In the genomic region with DNA sequence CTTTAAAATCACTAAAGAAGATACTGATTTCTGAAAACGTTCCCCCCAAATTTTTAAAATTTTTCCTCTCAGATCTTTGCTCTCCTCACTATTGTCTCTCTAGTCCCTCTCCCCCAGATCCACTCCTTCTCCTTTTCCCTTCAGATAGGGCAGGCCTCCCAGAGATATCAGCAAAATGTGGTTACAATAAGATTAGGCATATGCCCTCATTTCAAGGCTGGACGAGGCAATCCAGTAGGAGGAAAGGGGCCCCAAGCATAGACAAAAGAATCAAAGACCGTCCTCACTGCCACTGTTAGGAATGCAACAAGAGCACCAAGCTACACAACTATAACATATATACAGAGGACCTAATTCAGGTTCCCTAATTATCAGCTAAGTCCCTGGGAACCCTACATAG, we compare ENCODE assay signal across 34 mouse cellular contexts. TPM values are rescaled to one million over a fixed set of nuclear protein-coding genes. Genes with fewer than 3 reads are reported as not detected.
"Had no signal": no experiment of that assay in that cellular context is flagged by ENCODE, and none has a peak within 500 bp of the region (broad histone marks: within the 10 kb centered on the region; RNA-seq: fewer than 3 reads in every experiment).

No protein-coding gene starts in this region.

- H3K9ac ChIP-seq: embryonic facial prominence, embryonic 12.5 days; embryonic facial prominence, embryonic 13.5 days; embryonic facial prominence, embryonic 15.5 days; forebrain, embryonic 12.5 days; forebrain, embryonic 13.5 days; forebrain, postnatal 0 days had no signal

- H3K9me3 ChIP-seq: embryonic facial prominence, embryonic 10.5 days; embryonic facial prominence, embryonic 12.5 days; embryonic facial prominence, embryonic 13.5 days; embryonic facial prominence, embryonic 15.5 days; forebrain, embryonic 10.5 days; forebrain, embryonic 12.5 days; forebrain, embryonic 13.5 days had no signal

- H3K36me3 ChIP-seq: embryonic facial prominence, embryonic 10.5 days; embryonic facial prominence, embryonic 12.5 days; embryonic facial prominence, embryonic 13.5 days; embryonic facial prominence, embryonic 15.5 days; forebrain, embryonic 10.5 days; forebrain, embryonic 12.5 days had no signal

- H3K4me3 ChIP-seq: embryonic facial prominence, embryonic 10.5 days; embryonic facial prominence, embryonic 12.5 days; embryonic facial prominence, embryonic 13.5 days; embryonic facial prominence, embryonic 15.5 days; erythroblast, embryonic 14.5 days; forebrain, embryonic 10.5 days; forebrain, embryonic 12.5 days; forebrain, embryonic 13.5 days; gastrocnemius, adult 2 months; heart, adult 2 months had no signal

- H3K27me3 ChIP-seq: embryonic facial prominence, embryonic 12.5 days; embryonic facial prominence, embryonic 13.5 days; embryonic facial prominence, embryonic 15.5 days; forebrain, embryonic 12.5 days; forebrain, embryonic 13.5 days had no signal

- DNase-seq: cerebellum, adult 8-10 months; cerebellum, adult 9-10 months; cerebellum, adult 9-11 months; cerebellum, postnatal 10 days; cerebellum, postnatal 14 days; cerebellum, postnatal 25 days; cerebellum, postnatal 36 days; embryo, embryonic 11 days; forebrain, postnatal 0 days; gastrocnemius, adult 2 months; gastrocnemius, postnatal 10 days; gastrocnemius, postnatal 14 days; gastrocnemius, postnatal 25 days; gastrocnemius, postnatal 36 days; heart, adult 18-20 months; heart, adult 2 months had no signal

- H3K4me1 ChIP-seq: embryonic facial prominence, embryonic 10.5 days; embryonic facial prominence, embryonic 12.5 days; embryonic facial prominence, embryonic 13.5 days; embryonic facial prominence, embryonic 15.5 days; forebrain, embryonic 10.5 days; forebrain, embryonic 12.5 days; forebrain, embryonic 13.5 days had no signal

- H3K27ac ChIP-seq: embryonic facial prominence, embryonic 10.5 days; embryonic facial prominence, embryonic 12.5 days; embryonic facial prominence, embryonic 13.5 days; embryonic facial prominence, embryonic 15.5 days; forebrain, embryonic 10.5 days; forebrain, embryonic 12.5 days; forebrain, embryonic 13.5 days; gastrocnemius, adult 2 months; heart, adult 2 months had no signal

- ATAC-seq: forebrain, embryonic 13.5 days; forebrain, embryonic 14.5 days; forebrain, embryonic 16.5 days; forebrain, postnatal 0 days had no signal

- H3K4me2 ChIP-seq: embryonic facial prominence, embryonic 12.5 days; embryonic facial prominence, embryonic 13.5 days; embryonic facial prominence, embryonic 15.5 days; forebrain, embryonic 12.5 days; forebrain, embryonic 13.5 days had no signal

RNA-seq across cellular contexts. Expression of a gene that starts 55.3 kb away (rescaled TPM):
- total RNA-seq: common myeloid progenitor, adult 5-6 weeks; gastrocnemius, adult 18-20 months; gastrocnemius, adult 8-10 months; gastrocnemius, postnatal 14 days; gastrocnemius, postnatal 25 days; gastrocnemius, postnatal 36 days; gastrocnemius, postnatal 4 days; granulocyte monocyte progenitor cell, adult 5-6 weeks; heart, adult 18-20 months; heart, adult 2 months; heart, adult 8-10 months had no signal
- polyA plus RNA-seq: embryonic facial prominence, embryonic 10.5 days; embryonic facial prominence, embryonic 11.5 days; embryonic facial prominence, embryonic 12.5 days; embryonic facial prominence, embryonic 13.5 days; embryonic facial prominence, embryonic 15.5 days; erythroblast, embryonic 14.5 days; forebrain, embryonic 13.5 days; gonadal fat pad, adult 2 months; heart, adult 2 months had no signal
